In the genomic region with DNA sequence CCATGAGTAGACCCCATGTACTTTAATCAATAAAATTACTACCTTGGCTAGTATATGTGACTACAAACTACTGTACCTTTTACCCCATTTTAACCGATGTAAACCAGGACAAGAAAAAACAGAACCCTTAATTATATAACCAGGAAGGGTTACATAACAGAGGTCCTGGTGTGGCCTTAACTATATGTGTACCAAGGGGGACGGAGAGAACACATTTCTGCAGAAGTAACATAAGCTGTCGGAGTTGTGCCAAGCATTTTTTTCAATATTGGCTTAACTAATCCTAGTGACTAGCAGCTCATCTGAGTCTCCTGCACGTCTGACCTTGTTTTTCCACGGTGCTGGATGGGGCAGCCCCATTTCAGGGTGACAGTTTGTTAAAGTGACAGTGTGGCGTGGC, we compare ENCODE assay signal across 25 mouse cellular contexts.
A peak's percentile ranks its signal among the peaks of the same experiment; 100 is the strongest.
DNase-seq lines count a peak whose midpoint lies in the region; TF ChIP-seq lines count a peak whose summit lies in the region.
"Had no signal": no experiment of that assay in that cellular context is flagged by ENCODE, and none has a peak within 500 bp of the region (broad histone marks: within the 10 kb centered on the region; RNA-seq: fewer than 3 reads in every experiment).

No protein-coding gene starts in this region.

- no peak overlapping the region for H3K4me3 ChIP-seq in layer of hippocampus, adult 2 months
- H3K4me3 ChIP-seq: heart, embryonic 10.5 days; heart, embryonic 15.5 days; liver, embryonic 12.5 days; lung, embryonic 15.5 days; megakaryocyte, embryonic 14.5 days; midbrain, embryonic 12.5 days; myocyte; neural tube, embryonic 12.5 days; stomach, embryonic 15.5 days had no signal

- H3K27ac ChIP-seq in layer of hippocampus, adult 2 months = peak overlapping the region; percentile 79
- H3K27ac ChIP-seq: heart, embryonic 10.5 days; heart, embryonic 15.5 days; hindbrain, embryonic 14.5 days; liver, embryonic 12.5 days; lung, embryonic 15.5 days; neural tube, embryonic 12.5 days; stomach, embryonic 15.5 days had no signal

- no peak for TF ChIP-seq CTCF in layer of hippocampus, adult 2 months (conservative IDR thresholded peaks at IDR 0.05)

- DNase-seq in cerebellum, adult 9-10 months = peak; percentile 68
- no peak for DNase-seq in cerebellum, adult 11 months
- no peak for DNase-seq in layer of hippocampus, adult 2 months (ENCODE audit: low spot score in 2 of 2)
- no peak for DNase-seq in layer of hippocampus, postnatal 14 days (ENCODE audit: low spot score in 2 of 2)
- DNase-seq in retina, adult 2 months (ENCODE audit: low read depth, low spot score) = peak; percentile 25
- DNase-seq in retina, embryonic 14.5 days (ENCODE audit: low spot score) = no peak
- peak; percentile 66 for DNase-seq in skeletal muscle tissue, adult 2 months (ENCODE audit: low read depth, low spot score)
- DNase-seq in layer of hippocampus, adult 18-20 months (ENCODE audit: low spot score in 2 of 2) = no peak
- DNase-seq: adrenal gland, postnatal 14 days; heart, adult 11 months; kidney, adult 11 months; kidney, postnatal 14 days; lung, postnatal 36 days; right cerebral cortex, postnatal 14 days; thymus, postnatal 25 days had no signal

Comparison
In these comparisons a context has a peak if more than half of its experiments do, and no peak if none do; other contexts are left out.
1. DNase-seq: peak in cerebellum, adult 9-10 months (single experiment), retina, adult 2 months (single experiment) and skeletal muscle tissue, adult 2 months (single experiment); none in cerebellum, adult 11 months (single experiment), layer of hippocampus, adult 2 months (0 of 2), layer of hippocampus, postnatal 14 days (0 of 2), retina, embryonic 14.5 days (single experiment) and layer of hippocampus, adult 18-20 months (0 of 2).